Mouse (Mus musculus): ENCODE measurements around the gene Fut11.

GRCm38 (mm10) chr14:20672990-20673389 is 21.8 kb upstream of the Fut11 start:
- TF ChIP-seq NRF1 (IDR thresholded peaks at IDR 0.05; ENCODE audit: insufficient read depth, low read depth, low read length, poor library complexity, severe bottlenecking) (no peak), CTCF (IDR thresholded peaks at IDR 0.05 in 2 of 3, conservative IDR thresholded peaks at IDR 0.05 in 1 of 3; ENCODE audit: control insufficient read depth in 1 of 3, insufficient read depth in 1 of 3, low read depth in 2 of 3, low read length in 3 of 3, poor library complexity in 1 of 3, severe bottlenecking in 1 of 3) (peak; percentile 57 to 75 (median 74)), RCOR1 (IDR thresholded peaks at IDR 0.05; ENCODE audit: low read depth, low read length) (no peak), MEF2A (IDR thresholded peaks at IDR 0.05; ENCODE audit: extremely low read depth, insufficient replicate concordance, low read depth, low read length, poor library complexity, severe bottlenecking) (no peak), JUND (IDR thresholded peaks at IDR 0.05; ENCODE audit: low read depth, low read length) (peak; percentile 54; the same call in 1 of the 2 replicates), E2F4 (IDR thresholded peaks at IDR 0.05; ENCODE audit: borderline replicate concordance, low read depth, low read length) (no peak), POLR2A (IDR thresholded peaks at IDR 0.05; ENCODE audit: control insufficient read depth in 1 of 2, insufficient read depth in 1 of 2, low read depth in 1 of 2, low read length in 2 of 2, poor library complexity in 1 of 2) (no peak), ZNF384 (IDR thresholded peaks at IDR 0.05; ENCODE audit: low read depth, low read length) (no peak; the same call in none of the 2 replicates)

All from MEL (cell line).